23 mouse cellular contexts compared by ENCODE assay signal in the genomic region with DNA sequence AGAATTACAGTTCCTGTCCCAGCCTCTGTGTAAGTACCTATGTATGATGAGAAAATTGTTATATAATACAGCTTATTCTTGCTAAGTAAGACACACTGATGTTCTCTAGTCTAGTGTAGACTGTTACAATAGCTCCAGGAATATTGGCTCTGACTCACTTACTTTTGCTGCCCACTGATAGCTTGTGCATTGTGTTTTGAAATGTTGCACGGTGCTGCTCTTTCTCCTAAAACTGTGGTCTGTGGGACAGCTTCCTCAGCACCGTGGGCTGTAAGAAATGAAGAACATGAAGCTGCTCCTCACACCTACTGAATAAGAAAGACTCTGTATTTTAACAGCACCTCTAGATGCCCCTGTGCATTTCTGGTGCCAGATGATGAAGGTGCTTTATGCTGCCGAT.
"Had no signal": no experiment of that assay in that cellular context is flagged by ENCODE, and none has a peak within 500 bp of the region (broad histone marks: within the 10 kb centered on the region; RNA-seq: fewer than 3 reads in every experiment).

No protein-coding gene starts in this region.

- ATAC-seq: intestine, postnatal 0 days; liver, embryonic 12.5 days; midbrain, embryonic 13.5 days had no signal

- H3K9ac ChIP-seq: limb, embryonic 13.5 days; liver, embryonic 12.5 days; liver, embryonic 15.5 days; lung, embryonic 15.5 days; midbrain, embryonic 13.5 days; neural tube, embryonic 12.5 days had no signal

- H3K36me3 ChIP-seq: limb, embryonic 10.5 days; limb, embryonic 13.5 days; liver, embryonic 12.5 days; liver, embryonic 15.5 days; lung, embryonic 15.5 days; midbrain, embryonic 10.5 days; midbrain, embryonic 13.5 days; neural tube, embryonic 12.5 days had no signal

- H3K27me3 ChIP-seq: limb, embryonic 13.5 days; liver, embryonic 12.5 days; liver, embryonic 15.5 days; lung, embryonic 15.5 days; megakaryocyte, embryonic 14.5 days; midbrain, embryonic 13.5 days; neural tube, embryonic 12.5 days had no signal

- H3K4me1 ChIP-seq: limb, embryonic 10.5 days; limb, embryonic 13.5 days; liver, embryonic 12.5 days; liver, embryonic 15.5 days; megakaryocyte, embryonic 14.5 days; midbrain, embryonic 10.5 days; midbrain, embryonic 13.5 days; neural tube, embryonic 12.5 days had no signal

- H3K4me2 ChIP-seq: limb, embryonic 13.5 days; liver, embryonic 12.5 days; liver, embryonic 15.5 days; lung, embryonic 15.5 days; midbrain, embryonic 13.5 days; neural tube, embryonic 12.5 days had no signal

- H3K9me3 ChIP-seq: limb, embryonic 10.5 days; limb, embryonic 13.5 days; liver, embryonic 12.5 days; liver, embryonic 15.5 days; lung, embryonic 15.5 days; megakaryocyte, embryonic 14.5 days; midbrain, embryonic 10.5 days; midbrain, embryonic 13.5 days; neural tube, embryonic 12.5 days had no signal

- DNase-seq: kidney, adult 2 months; kidney, postnatal 25 days; liver; lung, adult 18-20 months; lung, postnatal 10 days; lung, postnatal 36 days; retina, postnatal 1 day; right cerebral cortex, postnatal 4 days; thymus, adult 2 months; thymus, postnatal 14 days; thymus, postnatal 4 days had no signal

- H3K4me3 ChIP-seq: limb, embryonic 10.5 days; limb, embryonic 13.5 days; liver, embryonic 12.5 days; liver, embryonic 15.5 days; lung, embryonic 15.5 days; megakaryocyte, embryonic 14.5 days; midbrain, embryonic 10.5 days; midbrain, embryonic 13.5 days; neural tube, embryonic 12.5 days had no signal

- H3K27ac ChIP-seq: kidney, postnatal 0 days; limb, embryonic 10.5 days; limb, embryonic 13.5 days; liver, embryonic 12.5 days; liver, embryonic 15.5 days; lung, embryonic 15.5 days; midbrain, embryonic 10.5 days; midbrain, embryonic 13.5 days; neural tube, embryonic 12.5 days; stomach, postnatal 0 days had no signal
